Mouse (Mus musculus): ENCODE data around the gene Krtap12-1. TPM values are rescaled to one million over a fixed set of nuclear protein-coding genes. Genes with fewer than 3 reads are reported as not detected.
"Not testable (repeated sequence)": the region's sequence is repeated elsewhere in the genome, so short reads cannot be mapped to it uniquely, and the experiment has no call there.

The Krtap12-1 gene
- total and polyA plus RNA-seq, 2 experiments = not detected

- not testable (repeated sequence) for H3K9ac ChIP-seq (ENCODE audit: low read depth, low read length); H3K79me2 ChIP-seq (ENCODE audit: control insufficient read depth, insufficient read depth, low read length); H3K27ac ChIP-seq (replicated peaks; ENCODE audit: insufficient read depth, low read depth, low read length); H3K36me3 ChIP-seq (ENCODE audit: control insufficient read depth, insufficient read depth, low read length); H3K4me3 ChIP-seq (ENCODE audit: insufficient read depth, low read depth, low read length); H3K27me3 ChIP-seq (ENCODE audit: control insufficient read depth, insufficient read depth, low read length); DNase-seq (ENCODE audit: extremely low read depth, low read depth, low spot score); H3K4me1 ChIP-seq (ENCODE audit: control insufficient read depth, insufficient read depth, low read length)
- TF ChIP-seq CTCF (IDR thresholded peaks at IDR 0.05; ENCODE audit: low read depth, low read length) = peak; percentile 20; the same call in 1 of the 2 replicates
- WGBS = 67% methylated on average over 3 of the region's 3 CpGs
Measured at GRCm38 (mm10) chr10:77752312-77752711, 31.9 kb downstream of the Krtap12-1 start.

DNA sequence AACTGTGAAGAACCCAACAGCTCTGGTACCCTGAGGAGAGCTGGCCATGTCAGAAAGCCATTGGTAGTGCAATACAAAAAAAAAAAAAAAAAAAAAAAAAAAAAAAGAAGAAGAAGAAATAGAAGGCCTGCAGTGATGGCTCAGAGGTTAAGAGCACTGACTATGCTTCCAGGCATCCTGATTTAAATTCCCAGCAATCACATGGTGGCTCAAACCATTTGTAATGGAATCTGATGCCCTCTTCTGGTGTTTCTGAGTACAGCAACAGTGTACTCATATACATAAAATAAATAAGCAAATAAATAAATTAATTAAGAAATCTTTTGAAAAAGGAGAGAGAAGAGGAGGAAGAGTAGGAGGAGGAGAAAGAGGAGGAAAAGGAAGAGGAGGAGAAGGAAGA lies 33.0 kb downstream of the Krtap12-1 start:
- no peak overlapping the region for H3K4me3 ChIP-seq (ENCODE audit: insufficient read depth, low read depth, low read length)
- H3K27me3 ChIP-seq (ENCODE audit: control insufficient read depth, insufficient read depth, low read length) = 0 out of 2 replicates have a peak, but pooled peaks cover 3% of the 10 kb centered on the region
- no peak for TF ChIP-seq POLR2A (IDR thresholded peaks at IDR 0.05; ENCODE audit: extremely low read depth, insufficient read depth, low read length)
- no peak for TF ChIP-seq CTCF (IDR thresholded peaks at IDR 0.05; ENCODE audit: low read depth, low read length)
- no peaks in the 10 kb centered on the region for H3K79me2 ChIP-seq (ENCODE audit: control insufficient read depth, insufficient read depth, low read length)
- H3K36me3 ChIP-seq (ENCODE audit: control insufficient read depth, insufficient read depth, low read length) = no peaks in the 10 kb centered on the region
- no peaks in the 10 kb centered on the region for H3K4me1 ChIP-seq (ENCODE audit: control insufficient read depth, insufficient read depth, low read length)
- peak; percentile 8 for DNase-seq (ENCODE audit: extremely low read depth, low read depth, low spot score)
- no peak overlapping the region for H3K27ac ChIP-seq (replicated peaks; ENCODE audit: insufficient read depth, low read depth, low read length)
- no peak overlapping the region for H3K9ac ChIP-seq (ENCODE audit: low read depth, low read length)

- 60% methylated on average over 1 of the region's 1 CpGs for WGBS
- DNase-seq (ENCODE audit: extremely low read depth, low read depth, low spot score); H3K4me3 ChIP-seq (ENCODE audit: insufficient read depth, low read depth, low read length); H3K9ac ChIP-seq (ENCODE audit: low read depth, low read length); H3K79me2 ChIP-seq (ENCODE audit: control insufficient read depth, insufficient read depth, low read length); H3K27me3 ChIP-seq (ENCODE audit: control insufficient read depth, insufficient read depth, low read length); H3K4me1 ChIP-seq (ENCODE audit: control insufficient read depth, insufficient read depth, low read length); H3K27ac ChIP-seq (replicated peaks; ENCODE audit: insufficient read depth, low read depth, low read length); H3K36me3 ChIP-seq (ENCODE audit: control insufficient read depth, insufficient read depth, low read length): not testable (repeated sequence)
Measured at GRCm38 (mm10) chr10:77759582-77759981, 39.2 kb downstream of the Krtap12-1 start, which contains the start of gene Gm3233. Gm3233 (minus strand) TSS chr10:77759682.

DNA sequence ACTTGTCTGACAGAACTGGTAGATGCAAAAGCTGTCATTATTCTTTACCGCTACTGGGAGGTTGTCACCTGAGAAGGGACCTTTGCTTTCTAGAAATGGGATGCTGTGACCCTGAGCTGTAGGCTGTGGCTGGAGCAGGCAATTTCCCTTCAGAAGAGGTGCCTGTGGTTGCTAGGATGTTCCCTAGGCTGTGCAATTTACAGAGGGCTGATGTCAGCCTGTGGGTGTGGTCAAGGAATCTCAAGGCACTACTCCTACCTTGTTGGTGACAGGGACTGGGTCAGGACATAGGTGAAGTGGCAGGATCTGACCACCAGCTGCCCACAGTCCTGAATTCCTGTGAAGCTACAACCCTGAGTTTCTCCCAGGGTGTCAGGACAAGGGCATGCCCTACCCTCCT lies 49.3 kb downstream of the Krtap12-1 start:
- DNase-seq (ENCODE audit: extremely low read depth, low read depth, low spot score) = no peak
- TF ChIP-seq POLR2A (IDR thresholded peaks at IDR 0.05; ENCODE audit: extremely low read depth, insufficient read depth, low read length) (no peak), CTCF (IDR thresholded peaks at IDR 0.05; ENCODE audit: low read depth, low read length) (no peak)
- Histone ChIP-seq H3K27me3 (ENCODE audit: control insufficient read depth, insufficient read depth, low read length) (0 out of 2 replicates have a peak, but pooled peaks cover 3% of the 10 kb centered on the region), H3K4me3 (ENCODE audit: insufficient read depth, low read depth, low read length) (no peak overlapping the region), H3K9ac (ENCODE audit: low read depth, low read length) (no peak overlapping the region), H3K27ac (replicated peaks; ENCODE audit: insufficient read depth, low read depth, low read length) (no peak overlapping the region), H3K79me2 (ENCODE audit: control insufficient read depth, insufficient read depth, low read length) (no peaks in the 10 kb centered on the region), H3K4me1 (ENCODE audit: control insufficient read depth, insufficient read depth, low read length) (no peaks in the 10 kb centered on the region), H3K36me3 (ENCODE audit: control insufficient read depth, insufficient read depth, low read length) (no peaks in the 10 kb centered on the region)
- WGBS = 73% methylated on average over 1 of the region's 1 CpGs

Other genes with a start within 250 kb of the Krtap12-1 start
Only the 30 nearest of the 31 such genes appear.
- gene Fam207a, start 204.8 kb upstream of the Krtap12-1 start, total RNA-seq (2014; rRNA removed) = 12.7 and 15.5 TPM in 2 replicates
- 24.3 and 27.3 TPM in 2 replicates for gene Fam207a, start 204.8 kb upstream of the Krtap12-1 start, polyA plus RNA-seq (2012; rRNA removed)
- 4.8 and 5.6 TPM in 2 replicates for gene Itgb2, start 190.3 kb upstream of the Krtap12-1 start, total RNA-seq (2014; rRNA removed)
- 4.2 and 5.6 TPM in 2 replicates for gene Itgb2, start 190.3 kb upstream of the Krtap12-1 start, polyA plus RNA-seq (2012; rRNA removed)
- gene Pttg1ip, start 138.9 kb upstream of the Krtap12-1 start, total RNA-seq (2014; rRNA removed) = 146 and 168 TPM in 2 replicates
- gene Pttg1ip, start 138.9 kb upstream of the Krtap12-1 start, polyA plus RNA-seq (2012; rRNA removed) = 218 and 238 TPM in 2 replicates
- 59.6 and 108 TPM in 2 replicates for gene Sumo3, start 114.5 kb upstream of the Krtap12-1 start, total RNA-seq (2014; rRNA removed)
- 170 and 226 TPM in 2 replicates for gene Sumo3, start 114.5 kb upstream of the Krtap12-1 start, polyA plus RNA-seq (2012; rRNA removed)
- gene Gm49325, start 114.4 kb upstream of the Krtap12-1 start, total RNA-seq (2014; rRNA removed) = 0.47 TPM in 1 of 2 replicates, not detected in the other
- gene Gm49325, start 114.4 kb upstream of the Krtap12-1 start, polyA plus RNA-seq (2012; rRNA removed) = not detected in 2 replicates
- gene Ube2g2, start 98.3 kb upstream of the Krtap12-1 start, total RNA-seq (2014; rRNA removed) = 21.6 and 22.3 TPM in 2 replicates
- 30.4 and 34.2 TPM in 2 replicates for gene Ube2g2, start 98.3 kb upstream of the Krtap12-1 start, polyA plus RNA-seq (2012; rRNA removed)
- 0.07 and 0.09 TPM in 2 replicates for gene Tspear, start 34.0 kb upstream of the Krtap12-1 start, total RNA-seq (2014; rRNA removed)
- 0.12 and 0.50 TPM in 2 replicates for gene Tspear, start 34.0 kb upstream of the Krtap12-1 start, polyA plus RNA-seq (2012; rRNA removed)
- not detected in 2 replicates for gene Gm19402, start 29.8 kb upstream of the Krtap12-1 start, total RNA-seq (2014; rRNA removed)
- not detected in 2 replicates for gene Gm19402, start 29.8 kb upstream of the Krtap12-1 start, polyA plus RNA-seq (2012; rRNA removed)
- gene Gm9508, start 23.4 kb upstream of the Krtap12-1 start, total RNA-seq (2014; rRNA removed) = not detected in 2 replicates
- not detected in 2 replicates for gene Gm9508, start 23.4 kb upstream of the Krtap12-1 start, polyA plus RNA-seq (2012; rRNA removed)
- gene Gm10272, start 14.0 kb upstream of the Krtap12-1 start, total RNA-seq (2014; rRNA removed) = not detected in 2 replicates
- gene Gm10272, start 14.0 kb upstream of the Krtap12-1 start, polyA plus RNA-seq (2012; rRNA removed) = not detected in 2 replicates
- gene Gm10024, start 9.1 kb upstream of the Krtap12-1 start, total RNA-seq (2014; rRNA removed) = not detected in 2 replicates
- gene Gm10024, start 9.1 kb upstream of the Krtap12-1 start, polyA plus RNA-seq (2012; rRNA removed) = not detected in 2 replicates
- gene Gm10142, start 4.8 kb upstream of the Krtap12-1 start, total RNA-seq (2014; rRNA removed) = not detected in 2 replicates
- not detected in 2 replicates for gene Gm10142, start 4.8 kb upstream of the Krtap12-1 start, polyA plus RNA-seq (2012; rRNA removed)
- gene Gm10100, start 5.9 kb downstream of the Krtap12-1 start, total RNA-seq (2014; rRNA removed) = not detected in 2 replicates
- gene Gm10100, start 5.9 kb downstream of the Krtap12-1 start, polyA plus RNA-seq (2012; rRNA removed) = not detected in 2 replicates
- gene Gm18596, start 22.0 kb downstream of the Krtap12-1 start, total RNA-seq (2014; rRNA removed) = not detected in 2 replicates
- gene Gm18596, start 22.0 kb downstream of the Krtap12-1 start, polyA plus RNA-seq (2012; rRNA removed) = not detected in 2 replicates
- not detected in 2 replicates for gene Gm9736, start 30.8 kb downstream of the Krtap12-1 start, total RNA-seq (2014; rRNA removed)
- not detected in 2 replicates for gene Gm9736, start 30.8 kb downstream of the Krtap12-1 start, polyA plus RNA-seq (2012; rRNA removed)
- gene Gm3233, start 39.1 kb downstream of the Krtap12-1 start, total RNA-seq (2014; rRNA removed) = not detected in 2 replicates
- gene Gm3233, start 39.1 kb downstream of the Krtap12-1 start, polyA plus RNA-seq (2012; rRNA removed) = not detected in 2 replicates
- gene Gm3238, start 50.7 kb downstream of the Krtap12-1 start, total RNA-seq (2014; rRNA removed) = not detected in 2 replicates
- not detected in 2 replicates for gene Gm3238, start 50.7 kb downstream of the Krtap12-1 start, polyA plus RNA-seq (2012; rRNA removed)
- gene Gm7138, start 56.3 kb downstream of the Krtap12-1 start, total RNA-seq (2014; rRNA removed) = not detected in 2 replicates
- gene Gm7138, start 56.3 kb downstream of the Krtap12-1 start, polyA plus RNA-seq (2012; rRNA removed) = not detected in 2 replicates
- not detected in 2 replicates for gene Gm3250, start 61.9 kb downstream of the Krtap12-1 start, total RNA-seq (2014; rRNA removed)
- not detected in 2 replicates for gene Gm3250, start 61.9 kb downstream of the Krtap12-1 start, polyA plus RNA-seq (2012; rRNA removed)
- gene Gm7137, start 67.6 kb downstream of the Krtap12-1 start, total RNA-seq (2014; rRNA removed) = not detected in 2 replicates
- not detected in 2 replicates for gene Gm7137, start 67.6 kb downstream of the Krtap12-1 start, polyA plus RNA-seq (2012; rRNA removed)
- not detected in 2 replicates for gene Gm9639, start 74.5 kb downstream of the Krtap12-1 start, total RNA-seq (2014; rRNA removed)
- gene Gm9639, start 74.5 kb downstream of the Krtap12-1 start, polyA plus RNA-seq (2012; rRNA removed) = not detected in 2 replicates
- not detected in 2 replicates for gene Gm19668, start 78.5 kb downstream of the Krtap12-1 start, total RNA-seq (2014; rRNA removed)
- gene Gm19668, start 78.5 kb downstream of the Krtap12-1 start, polyA plus RNA-seq (2012; rRNA removed) = not detected in 2 replicates
- not detected in 2 replicates for gene Gm9507, start 91.2 kb downstream of the Krtap12-1 start, total RNA-seq (2014; rRNA removed)
- gene Gm9507, start 91.2 kb downstream of the Krtap12-1 start, polyA plus RNA-seq (2012; rRNA removed) = not detected in 2 replicates
- not detected in 2 replicates for gene Gm2696, start 94.1 kb downstream of the Krtap12-1 start, total RNA-seq (2014; rRNA removed)
- not detected in 2 replicates for gene Gm2696, start 94.1 kb downstream of the Krtap12-1 start, polyA plus RNA-seq (2012; rRNA removed)
- gene Krtap10-4, start 106.5 kb downstream of the Krtap12-1 start, total RNA-seq (2014; rRNA removed) = not detected in 2 replicates
- gene Krtap10-4, start 106.5 kb downstream of the Krtap12-1 start, polyA plus RNA-seq (2012; rRNA removed) = not detected in 2 replicates
- not detected in 2 replicates for gene Krtap10-10, start 115.3 kb downstream of the Krtap12-1 start, total RNA-seq (2014; rRNA removed)
- not detected in 2 replicates for gene Krtap10-10, start 115.3 kb downstream of the Krtap12-1 start, polyA plus RNA-seq (2012; rRNA removed)
- not detected in 2 replicates for gene Gm36176, start 126.2 kb downstream of the Krtap12-1 start, total RNA-seq (2014; rRNA removed)
- not detected in 2 replicates for gene Gm36176, start 126.2 kb downstream of the Krtap12-1 start, polyA plus RNA-seq (2012; rRNA removed)
- not detected in 2 replicates for gene Gm10318, start 132.3 kb downstream of the Krtap12-1 start, total RNA-seq (2014; rRNA removed)
- not detected in 2 replicates for gene Gm10318, start 132.3 kb downstream of the Krtap12-1 start, polyA plus RNA-seq (2012; rRNA removed)
- gene Gm3285, start 141.4 kb downstream of the Krtap12-1 start, total RNA-seq (2014; rRNA removed) = not detected in 2 replicates
- not detected in 2 replicates for gene Gm3285, start 141.4 kb downstream of the Krtap12-1 start, polyA plus RNA-seq (2012; rRNA removed)
- gene Lrrc3, start 181.9 kb downstream of the Krtap12-1 start, total RNA-seq (2014; rRNA removed) = 20.9 and 26.7 TPM in 2 replicates
- 57.0 and 64.1 TPM in 2 replicates for gene Lrrc3, start 181.9 kb downstream of the Krtap12-1 start, polyA plus RNA-seq (2012; rRNA removed)